Mouse (Mus musculus) ES-Bruce4 (cell line): ENCODE data around the gene Clpsl2.

ENCODE experiments used
- CTCF ChIP-seq: IDR thresholded peaks from one replicate; pipeline ENCODE4 v1.8.1; 2011; ENCODE audit warnings: low read depth, low read length
- EP300 ChIP-seq: IDR thresholded peaks from 2 replicates; pipeline ENCODE4 v1.6.1; 2011; ENCODE audit warnings: low read depth, low read length; ENCODE audit not compliant: insufficient read depth
- POLR2A ChIP-seq: IDR thresholded peaks from one replicate; pipeline ENCODE4 v1.8.1; 2011; ENCODE audit warnings: low read length; ENCODE audit not compliant: insufficient read depth

DNA sequence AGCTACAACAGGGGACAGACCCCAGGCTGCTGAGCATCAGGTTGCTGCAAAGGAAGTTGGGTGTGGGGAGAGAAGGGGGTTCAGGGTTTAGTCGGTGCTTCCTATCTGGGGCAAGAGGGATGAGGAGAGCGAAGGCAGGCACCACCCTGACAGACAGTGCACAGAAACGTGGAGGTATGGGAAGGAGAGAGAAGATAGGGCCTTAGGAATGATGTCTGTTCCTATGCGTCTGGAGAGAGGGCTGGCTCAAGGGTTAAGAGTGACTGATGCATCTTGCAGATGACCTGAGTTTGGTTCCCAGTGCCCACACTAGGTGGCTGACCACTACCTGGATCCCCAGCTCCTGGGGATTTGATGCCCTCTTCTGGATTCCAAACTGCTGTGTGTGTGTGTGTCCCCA, 32.3 kb upstream of the Clpsl2 start:
- peak; percentile 15 for TF ChIP-seq CTCF
- TF ChIP-seq POLR2A, result no peak
- no peak for TF ChIP-seq EP300
